Mouse (Mus musculus) frontal cortex, postnatal 25 days (tissue): ENCODE data around the gene C2cd2l.
"Not testable (repeated sequence)": the region's sequence is repeated elsewhere in the genome, so short reads cannot be mapped to it uniquely, and the experiment has no call there.

Source experiments
- DNase-seq, 2 experiments: peaks; one replicate each; pipeline ENCODE4 v3.0.0; 2022; ENCODE audit warnings: low spot score in 2 of 2

C2cd2l gene

GRCm38 (mm10) chr9:44336093-44336406 lies 16.0 kb upstream of the C2cd2l start:
- DNase-seq: no peak

DNA sequence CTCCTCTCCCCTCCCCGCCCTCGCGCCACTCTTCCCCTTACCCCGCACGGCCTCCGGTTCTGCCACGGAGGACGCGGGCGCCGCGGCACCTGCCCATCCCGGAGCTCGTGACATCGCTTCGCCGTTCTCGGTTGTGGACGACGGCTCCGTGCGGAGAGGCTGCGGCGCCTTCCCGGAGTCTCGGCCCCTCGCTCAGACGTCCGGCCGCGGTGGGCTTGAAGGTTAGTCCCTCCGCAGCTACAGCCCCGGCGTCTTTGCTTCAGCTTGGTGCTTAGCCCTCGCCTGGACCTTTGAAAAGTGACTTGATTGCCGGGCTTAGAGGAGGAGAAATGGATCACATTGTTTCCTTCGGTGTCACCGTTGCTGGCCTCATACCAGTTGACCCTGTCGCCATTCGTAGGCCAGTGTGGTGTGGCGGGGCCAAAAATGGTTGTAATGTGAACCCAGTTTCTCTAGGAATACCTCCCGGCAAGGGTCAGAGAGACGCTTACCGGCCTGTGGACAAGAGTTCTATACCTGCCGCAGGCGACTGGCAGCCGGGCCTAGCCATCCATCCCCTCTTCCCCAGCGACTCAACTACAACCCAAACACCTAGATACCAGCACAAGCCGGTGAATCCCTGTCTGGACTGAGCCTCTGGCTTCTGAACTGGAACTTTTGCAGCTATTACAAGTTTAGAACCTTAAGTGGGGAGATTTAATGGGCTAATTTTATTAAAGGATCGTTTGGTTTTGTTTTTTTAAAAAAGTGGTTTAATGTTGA lies 15.4 kb upstream of the C2cd2l start:
- no peak for DNase-seq

GRCm38 (mm10) chr9:44334396-44335330 lies 14.6 kb upstream of the C2cd2l start, which contains the start of gene H2afx:
TSS of gene H2afx (plus strand) at chr9:44334694.
- DNase-seq: peak; percentile 95 to 98

DNA sequence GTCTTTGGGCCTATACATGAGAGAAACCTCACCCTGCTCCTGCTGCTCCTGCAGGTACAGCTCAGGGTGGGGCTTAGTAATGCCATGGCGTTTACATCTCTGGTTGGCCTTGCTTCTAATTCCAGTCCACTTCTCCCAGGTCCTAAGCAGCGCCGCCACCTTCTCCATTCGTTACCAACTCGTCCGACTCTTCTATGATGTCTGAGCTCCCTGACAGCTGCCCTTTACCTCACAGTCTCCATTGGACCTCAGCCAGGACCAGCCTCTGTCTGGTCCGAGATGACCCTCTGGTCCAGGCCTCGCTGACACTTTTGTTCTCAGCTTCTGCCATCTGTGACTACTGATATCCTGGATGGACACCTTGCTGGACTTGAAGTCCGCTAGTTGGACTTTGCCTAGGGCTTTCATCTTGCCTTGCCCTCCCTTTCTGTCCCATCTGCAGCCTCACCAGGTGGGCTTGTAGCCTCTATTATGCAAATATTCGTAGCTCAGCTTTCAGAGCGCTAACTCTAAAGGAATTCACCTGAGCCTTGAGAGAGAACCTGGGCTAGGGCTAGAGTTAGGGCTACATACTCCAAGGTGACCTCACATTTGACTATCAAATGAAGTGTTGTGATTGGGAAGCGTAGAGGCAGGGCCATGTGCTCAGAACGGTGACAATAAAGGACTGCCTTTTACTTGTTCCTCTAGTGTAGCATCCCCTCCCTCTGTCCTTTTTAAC lies 13.0 kb upstream of the C2cd2l start:
- DNase-seq: no peak

- no peak for DNase-seq
These were observed 10.7 kb upstream of the C2cd2l start for GRCm38 (mm10) chr9:44330736-44331135.

- DNase-seq: no peak
These were observed 7.8 kb upstream of the C2cd2l start for GRCm38 (mm10) chr9:44327926-44328325.

GRCm38 (mm10) chr9:44327064-44327711 lies 7.1 kb upstream of the C2cd2l start:
- DNase-seq: no peak

DNA sequence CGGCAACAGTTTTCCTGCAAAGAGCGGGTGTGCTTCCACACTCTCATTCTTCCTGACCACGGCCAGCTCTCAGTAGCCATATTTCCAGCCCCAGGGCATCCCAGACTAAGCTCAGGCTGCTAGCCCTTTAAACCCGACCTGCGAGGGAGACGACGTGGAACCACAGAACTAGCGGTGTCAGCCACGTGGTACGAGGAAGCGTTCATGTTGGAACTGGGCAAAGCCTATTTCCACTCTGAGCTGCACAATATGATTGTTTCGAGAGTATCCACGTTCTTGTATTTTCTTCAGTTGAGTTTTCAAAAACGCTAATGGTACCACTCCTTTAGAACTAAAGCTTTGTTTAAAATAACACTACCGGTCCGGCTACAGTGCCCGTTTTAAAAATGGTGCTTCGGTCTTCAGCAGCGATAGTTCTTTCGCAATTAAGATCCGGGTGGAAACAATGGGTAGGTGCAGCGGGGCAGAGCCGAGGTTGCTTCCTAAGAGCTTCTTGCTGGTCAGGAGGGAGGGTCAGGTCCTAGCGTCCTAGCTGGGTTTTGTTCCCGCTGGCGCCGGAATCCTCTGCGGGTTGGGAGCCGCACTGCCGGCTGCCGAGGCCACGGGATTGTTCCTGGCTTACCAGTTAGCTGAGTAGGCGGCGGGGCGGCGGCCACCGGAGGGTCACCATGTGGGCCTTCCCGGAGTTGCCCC lies 6.4 kb upstream of the C2cd2l start:
- DNase-seq: peak; percentile 63 to 75

GRCm38 (mm10) chr9:44325768-44326370 lies 5.8 kb upstream of the C2cd2l start, which contains the start of gene Dpagt1:
TSS of gene Dpagt1 (plus strand) at chr9:44326019.
- no peak for DNase-seq

- not testable (repeated sequence) for DNase-seq
These were observed 5.1 kb upstream of the C2cd2l start for GRCm38 (mm10) chr9:44325032-44325767.

DNA sequence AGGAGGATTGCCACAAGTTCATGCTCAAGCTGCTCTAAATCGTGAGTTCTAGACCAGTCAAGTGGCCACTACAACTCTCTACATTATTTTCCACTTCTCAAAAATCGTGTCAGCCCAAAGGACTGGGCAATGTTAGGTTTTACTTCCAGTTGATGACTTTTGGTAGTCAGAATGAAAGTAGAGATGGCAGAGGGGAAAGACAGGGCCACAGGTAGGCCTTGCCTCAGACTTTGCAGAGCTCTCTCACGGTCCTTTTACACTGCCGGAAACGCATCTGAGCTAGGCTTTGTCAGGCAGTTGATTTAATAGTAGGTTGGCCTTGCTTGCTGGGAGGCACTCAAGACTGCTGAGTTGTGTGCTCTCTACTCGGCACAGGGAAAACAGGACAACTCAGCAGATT lies 4.1 kb upstream of the C2cd2l start:
- DNase-seq: no peak

GRCm38 (mm10) chr9:44323656-44324055 lies 3.6 kb upstream of the C2cd2l start:
- not testable (repeated sequence) for DNase-seq

- DNase-seq: no peak
These were observed 681 bp upstream of the C2cd2l start for GRCm38 (mm10) chr9:44320799-44321133.

- DNase-seq: no peak
These were observed 789 bp downstream of the C2cd2l start for GRCm38 (mm10) chr9:44319105-44319886.

- no peak for DNase-seq
These were observed 1.3 kb downstream of the C2cd2l start for GRCm38 (mm10) chr9:44318826-44319095.

- DNase-seq: no peak
These were observed 1.8 kb downstream of the C2cd2l start for GRCm38 (mm10) chr9:44318076-44318825.

- DNase-seq: no peak
These were observed 2.6 kb downstream of the C2cd2l start for GRCm38 (mm10) chr9:44317452-44317851.

DNA sequence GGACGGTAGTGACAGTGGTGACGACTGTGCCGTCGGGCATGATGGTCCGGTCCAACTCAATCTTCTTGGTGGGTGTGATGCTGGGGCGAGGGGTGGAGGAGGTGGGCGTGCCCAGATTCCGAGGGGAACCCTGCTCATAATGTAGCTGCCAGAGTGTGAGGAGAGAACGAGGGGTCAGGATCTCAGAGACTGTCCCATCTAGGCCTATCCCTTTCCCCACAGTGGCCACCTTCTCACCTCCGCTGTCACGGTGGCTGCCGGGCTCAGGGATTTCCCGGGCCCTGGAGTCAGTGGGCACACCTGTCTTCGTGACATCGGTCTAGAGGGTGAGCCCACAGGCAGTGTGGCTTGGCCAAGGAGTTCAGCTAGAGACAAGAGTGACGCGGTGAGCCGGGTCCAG lies 5.2 kb downstream of the C2cd2l start:
- no peak for DNase-seq

DNA sequence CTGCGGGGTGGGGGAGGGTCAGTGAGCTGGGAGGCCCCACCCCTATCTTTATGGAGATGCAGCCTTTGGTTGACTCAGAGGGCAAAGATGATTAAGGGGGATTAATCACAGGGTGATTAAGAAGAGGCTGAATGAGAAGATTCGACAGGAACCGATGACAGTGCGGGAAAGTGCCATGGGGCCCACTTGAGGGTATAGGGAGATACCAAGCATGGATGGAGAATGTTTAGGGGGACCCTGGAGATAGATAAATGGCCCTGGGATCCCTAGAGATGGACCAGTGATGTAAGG lies 5.9 kb downstream of the C2cd2l start:
- no peak for DNase-seq
